Mouse (Mus musculus): ENCODE results near the gene Icam5.

DNA sequence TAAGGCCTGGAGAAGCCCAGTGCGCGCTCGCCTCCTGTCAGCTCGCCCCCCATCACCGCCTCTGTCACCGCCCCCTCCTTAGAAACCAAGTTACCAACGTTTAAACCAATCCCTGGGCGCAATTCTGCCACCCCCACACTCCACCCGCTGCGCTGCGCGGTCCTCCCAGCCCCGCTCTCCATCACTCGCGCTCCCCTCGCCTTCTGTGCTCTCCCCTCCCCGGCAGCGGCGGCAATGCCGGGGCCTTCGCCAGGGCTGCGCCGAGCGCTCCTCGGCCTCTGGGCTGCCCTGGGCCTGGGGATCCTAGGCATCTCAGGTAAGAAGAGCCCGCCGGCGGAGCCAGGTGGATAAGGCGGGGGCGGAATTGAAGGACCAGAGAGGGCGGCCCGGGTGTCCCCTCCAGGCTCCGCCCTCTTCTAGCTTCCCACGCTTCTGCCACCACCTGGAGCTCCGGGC lies at the start of gene Icam5:
- TF ChIP-seq CTCF (conservative IDR thresholded peaks at IDR 0.05; ENCODE audit: low read length) (no peak), NANOG (IDR thresholded peaks at IDR 0.05; ENCODE audit: borderline replicate concordance, low read length) (no peak)

All from E14TG2a.4 (cell line).